Mouse (Mus musculus) heart, postnatal 10 days (tissue): ENCODE measurements around the gene Gaa. TPM values are rescaled to one million over a fixed set of nuclear protein-coding genes. Genes with fewer than 3 reads are reported as not detected.
"Not testable (repeated sequence)": the region's sequence is repeated elsewhere in the genome, so short reads cannot be mapped to it uniquely, and the experiment has no call there.

ENCODE experiments used
- DNase-seq, 2 experiments: peaks; one replicate each; pipeline ENCODE4 v3.0.0; 2021
- intact Hi-C: fragments of 180-260 bp; cut with DNase I; formaldehyde crosslinking; loops from one replicate; pipeline ENCODE4 v1.15.1; 2025
- total RNA-seq, 2 experiments: library from RNA; stranded (reverse); gene quantifications; 2 replicates each; pipeline ENCODE4 v1.2.3; 2021

Gaa gene
- total RNA-seq, 2 experiments from 2014 or later = 56.7 to 58.4 TPM

GRCm38 (mm10) chr11:119250998-119251397 lies 16.7 kb upstream of the Gaa start:
- intact Hi-C loops = no loop called here
- DNase-seq = no peak

DNA sequence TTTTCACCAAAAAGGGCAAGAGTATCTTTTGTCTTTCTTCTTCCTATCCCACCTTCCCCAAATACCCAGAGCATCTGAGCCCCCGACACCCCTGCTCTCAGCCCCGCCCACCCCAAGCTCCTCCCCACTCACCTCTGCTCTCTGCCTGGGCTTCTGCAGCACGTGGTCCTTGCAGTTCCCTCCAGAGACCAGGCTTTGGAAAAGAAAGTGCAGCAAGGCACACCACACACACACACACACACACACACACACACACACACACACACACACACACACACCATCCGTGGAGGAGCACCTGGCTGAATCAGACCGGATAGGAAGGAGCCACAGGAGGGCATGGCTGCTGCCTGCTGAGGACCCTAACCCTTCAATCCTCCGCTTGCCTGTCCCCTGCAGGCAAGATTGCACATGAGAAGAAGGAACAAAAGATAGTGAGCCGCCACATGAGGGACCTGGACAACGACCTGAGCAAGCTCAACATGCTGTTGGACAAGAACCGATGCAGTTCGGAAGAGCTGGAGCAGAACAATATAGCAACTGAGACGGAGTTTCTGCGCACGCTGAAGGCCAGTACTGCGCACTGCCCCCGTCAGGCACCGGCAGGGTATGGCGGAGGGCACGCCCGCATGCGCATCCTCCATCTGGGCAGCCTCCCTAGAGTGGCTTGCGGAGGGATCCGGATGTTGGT lies 14.7 kb upstream of the Gaa start:
- intact Hi-C loops = no loop called here
- peak; percentile 46 to 66 for DNase-seq

DNA sequence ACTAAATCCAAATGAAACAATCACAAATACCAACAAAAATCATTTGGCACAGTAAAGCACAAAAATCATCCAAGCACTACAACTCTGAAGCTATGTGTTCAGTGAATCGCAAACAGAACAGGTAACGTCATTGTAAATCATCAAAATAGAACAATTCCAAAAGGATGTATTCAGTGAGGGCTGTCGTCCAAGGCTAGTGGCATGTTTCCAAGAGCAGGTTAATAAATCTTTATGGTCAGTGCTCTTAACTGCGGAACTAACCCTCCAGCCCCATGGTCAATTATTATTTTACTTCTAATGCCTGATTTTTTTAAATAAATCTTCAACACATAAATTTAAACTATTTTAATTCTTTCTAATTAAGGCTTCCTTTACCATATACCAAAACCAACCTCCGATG lies 11.1 kb upstream of the Gaa start:
- DNase-seq, intact Hi-C loops: not testable (repeated sequence)

DNA sequence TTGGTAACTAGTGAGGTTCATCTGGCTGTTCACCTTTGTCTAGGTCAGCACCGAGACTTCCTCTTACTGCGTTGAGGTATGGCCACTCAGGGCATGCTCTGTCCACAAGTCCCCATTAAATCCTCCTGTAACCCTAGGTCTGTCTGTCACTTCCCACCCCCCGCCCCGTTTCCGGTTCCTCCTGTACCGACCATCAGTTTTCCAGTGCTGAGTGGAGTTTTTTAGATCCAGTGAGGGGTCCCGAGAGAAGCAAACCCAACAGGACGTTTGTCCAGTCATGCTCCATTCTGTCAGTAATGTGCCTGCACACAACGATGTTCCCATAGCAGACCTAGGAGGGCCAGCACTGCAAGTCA lies 9.5 kb upstream of the Gaa start:
- intact Hi-C loops = no loop called here

GRCm38 (mm10) chr11:119258572-119259322 lies 8.9 kb upstream of the Gaa start:
- peak; percentile 76 to 81 for DNase-seq
- intact Hi-C loops = no loop called here

More for the DNA sequence above, 9.5 kb upstream of the Gaa start:
- DNase-seq = no peak

GRCm38 (mm10) chr11:119259977-119260376 lies 7.7 kb upstream of the Gaa start:
- intact Hi-C loops = no loop called here
- no peak for DNase-seq

- no peak for DNase-seq
- intact Hi-C loops = no loop called here
Measured at GRCm38 (mm10) chr11:119264413-119264812, 3.3 kb upstream of the Gaa start.

- DNase-seq = no peak
- intact Hi-C loops = no loop called here
Measured at GRCm38 (mm10) chr11:119265811-119266210, 1.9 kb upstream of the Gaa start.

- DNase-seq = peak; percentile 56 to 59
- intact Hi-C loops = no loop called here
Measured at GRCm38 (mm10) chr11:119267241-119267674, 429 bp upstream of the Gaa start.

GRCm38 (mm10) chr11:119268557-119269195 lies 989 bp downstream of the Gaa start:
- intact Hi-C loops = loop anchor here (2.0 kb wide), 1 partner anchor 32 kb away; the partner anchor contains the start of gene Eif4a3
- no peak for DNase-seq

DNA sequence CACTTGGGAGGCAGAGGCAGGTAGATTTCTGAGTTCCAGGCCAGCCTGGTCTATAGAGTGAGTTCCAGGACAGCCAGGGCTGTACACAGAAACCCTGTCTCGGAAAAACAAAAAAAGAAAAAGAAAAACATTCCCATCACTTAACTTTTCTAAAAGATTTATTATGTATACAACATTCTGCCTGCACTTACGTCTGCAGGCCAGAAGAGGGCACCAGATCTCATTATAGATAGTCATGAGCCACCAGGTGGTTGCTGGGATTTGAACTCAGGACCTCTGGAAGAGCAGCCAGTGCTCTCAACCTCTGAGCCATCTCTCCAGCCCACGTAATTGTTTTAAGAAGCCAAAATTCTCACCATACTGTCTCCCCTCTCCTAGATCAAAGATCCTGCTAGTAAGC lies 4.8 kb downstream of the Gaa start:
- DNase-seq, intact Hi-C loops: not testable (repeated sequence)

- DNase-seq = no peak
- intact Hi-C loops = no loop called here
Measured at GRCm38 (mm10) chr11:119273186-119273930, 5.7 kb downstream of the Gaa start.

DNA sequence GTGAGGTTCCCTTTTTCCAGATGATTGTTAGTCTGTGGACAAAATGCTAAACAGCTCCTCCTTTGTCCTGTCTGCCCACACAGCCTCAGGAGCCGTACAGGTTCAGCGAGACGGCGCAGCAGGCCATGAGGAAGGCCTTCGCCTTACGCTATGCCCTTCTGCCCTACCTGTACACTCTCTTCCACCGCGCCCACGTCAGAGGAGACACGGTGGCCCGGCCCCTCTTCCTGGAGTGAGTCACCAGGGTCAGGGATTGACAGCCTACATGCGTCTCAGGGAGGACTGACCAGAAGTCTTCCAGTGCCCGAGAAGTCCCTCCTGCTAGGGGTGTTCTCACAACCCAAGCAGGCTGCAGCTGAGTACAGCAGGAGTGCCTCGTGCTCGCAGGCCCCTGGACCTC lies 13.3 kb downstream of the Gaa start:
- no peak for DNase-seq
- intact Hi-C loops = no loop called here

DNA sequence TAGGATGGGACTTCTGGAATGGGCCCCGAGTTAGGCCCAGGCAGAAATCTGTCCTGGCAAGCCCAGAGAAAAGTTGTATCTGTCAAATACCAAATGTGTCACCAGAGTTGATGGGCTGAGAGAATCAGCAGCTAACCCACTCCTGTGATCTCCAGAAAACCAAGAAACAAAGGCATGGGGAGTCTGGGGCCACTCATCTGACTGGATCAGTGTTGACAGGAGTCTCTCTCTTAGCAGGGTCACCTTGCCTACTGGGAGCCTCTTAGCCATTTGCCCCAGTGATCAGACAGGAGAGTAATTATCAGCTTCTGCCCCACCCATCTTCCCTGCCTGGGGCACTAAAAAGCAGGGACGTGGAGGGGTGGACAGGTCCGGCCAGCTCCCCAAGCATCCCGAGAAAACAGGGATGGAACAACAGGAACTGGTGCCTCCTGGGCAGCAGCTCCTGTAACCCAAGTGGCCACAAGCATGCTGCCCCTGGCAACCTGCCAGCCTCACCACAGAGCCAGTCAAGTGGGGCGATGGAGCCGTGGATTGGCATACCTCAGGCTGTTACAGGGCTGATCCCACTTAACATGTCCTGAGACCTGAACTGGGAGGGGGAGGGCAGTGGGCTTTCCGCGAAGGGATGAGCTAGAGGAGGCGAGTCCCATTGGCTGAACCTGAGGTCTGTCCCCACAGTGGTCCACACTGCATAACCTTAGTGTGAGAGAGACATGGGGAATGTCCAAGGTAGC lies 18.3 kb downstream of the Gaa start:
- intact Hi-C loops = no loop called here
- no peak for DNase-seq

DNA sequence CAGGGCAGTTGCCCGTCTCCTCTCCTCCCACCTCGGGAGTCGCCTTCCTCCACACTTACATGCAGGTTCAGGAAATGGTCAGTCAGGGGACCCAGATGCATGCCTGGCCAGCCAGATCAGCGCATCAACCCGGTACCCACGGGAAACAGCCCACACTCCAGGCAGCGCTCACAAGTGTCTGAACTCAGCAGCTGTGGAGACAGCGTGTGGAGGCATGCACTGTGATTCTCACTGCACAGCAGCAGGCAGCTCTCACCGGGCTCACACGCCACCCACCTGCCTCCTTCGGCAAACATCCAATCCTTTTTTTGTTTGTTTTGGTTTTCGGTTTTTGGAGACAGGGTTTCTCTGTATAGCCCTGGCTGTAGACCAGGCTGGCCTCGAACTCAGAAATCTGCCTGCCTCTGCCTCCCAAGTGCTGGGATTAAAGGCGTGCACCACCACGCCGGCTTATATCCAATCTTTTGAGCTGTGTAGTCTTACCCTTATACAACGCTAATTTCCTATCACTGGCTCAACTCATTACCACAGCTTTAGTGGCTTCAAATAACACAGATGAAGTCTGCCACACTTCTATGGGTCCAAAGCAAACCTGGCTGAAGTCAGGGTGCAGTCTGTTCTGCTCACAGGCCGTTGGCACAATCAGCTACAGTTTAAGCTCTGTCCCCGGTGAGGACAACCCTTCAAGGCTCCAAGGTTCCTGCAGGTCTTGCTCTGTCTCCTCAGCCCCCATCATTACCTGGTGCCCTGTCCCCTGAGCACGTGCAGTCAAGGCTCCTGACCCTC lies 19.7 kb downstream of the Gaa start:
- intact Hi-C loops = no loop called here
- no peak for DNase-seq

DNA sequence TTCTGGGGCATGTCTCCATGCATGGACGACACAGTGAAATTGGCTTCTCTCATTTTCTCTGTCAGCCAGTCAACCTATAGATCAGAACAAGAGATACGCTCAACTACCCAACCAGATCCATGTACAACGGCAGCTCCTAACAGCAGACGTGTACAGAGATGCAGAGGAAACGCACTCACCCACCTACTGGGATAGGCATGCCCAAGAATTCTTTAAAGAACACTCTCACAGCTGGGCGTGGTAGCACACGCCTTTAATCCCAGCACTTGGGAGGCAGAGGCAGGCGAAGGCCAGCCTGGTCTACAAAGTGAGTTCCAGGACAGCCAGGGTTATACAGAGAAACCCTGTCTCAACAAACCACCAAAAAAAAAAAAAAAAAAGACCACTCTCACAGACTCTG lies 25.2 kb downstream of the Gaa start:
- intact Hi-C loops, DNase-seq: not testable (repeated sequence)

- DNase-seq = no peak
- intact Hi-C loops = no loop called here
Measured at GRCm38 (mm10) chr11:119297996-119298395, 30.3 kb downstream of the Gaa start.

DNA sequence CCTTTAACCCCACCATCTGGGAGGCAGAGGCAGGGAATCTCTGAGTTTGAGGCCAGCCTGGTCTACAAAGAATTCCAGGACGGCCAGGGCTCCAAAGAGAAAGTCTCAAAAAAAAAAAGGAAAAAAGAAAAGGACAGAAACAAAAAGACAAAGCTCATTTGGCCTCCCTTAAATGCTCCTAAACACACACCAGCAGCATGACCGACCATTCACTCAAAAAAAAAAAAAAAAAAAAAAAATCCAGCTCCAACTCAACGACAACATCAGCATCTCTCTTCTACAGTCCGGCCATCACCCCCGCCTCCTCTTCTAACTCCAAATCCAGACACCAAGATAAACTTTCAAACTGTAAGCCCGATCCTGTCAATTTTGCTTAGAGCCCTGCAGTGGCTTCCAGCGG lies 31.2 kb downstream of the Gaa start:
- no peak for DNase-seq
- intact Hi-C loops = no loop called here
